Mouse (Mus musculus) forebrain, embryonic 10.5 days (tissue): ENCODE data around the gene Runx2. TPM values are rescaled to one million over a fixed set of nuclear protein-coding genes. Genes with fewer than 3 reads are reported as not detected.
A peak's percentile ranks its signal among the peaks of the same experiment; 100 is the strongest.

ENCODE experiments used
- DNase-seq: peaks from one replicate; pipeline ENCODE4 v3.0.0-alpha.2; 2017; ENCODE audit warnings: low spot score; ENCODE audit errors: extremely low spot score
- H3K27ac ChIP-seq: fragments of 300-500 bp; sonication (generic); 2 replicates; pipeline ENCODE4 v1.5.1; 2016; ENCODE audit warnings: mild to moderate bottlenecking
- H3K27me3 ChIP-seq: fragments of 300-500 bp; sonication (generic); 2 replicates; pipeline ENCODE4 v1.6.1; 2016; ENCODE audit warnings: mild to moderate bottlenecking; ENCODE audit not compliant: poor library complexity, severe bottlenecking
- H3K36me3 ChIP-seq: fragments of 300-500 bp; sonication (generic); replicated peaks from 2 replicates; pipeline ENCODE4 v1.6.1; 2016; ENCODE audit warnings: mild to moderate bottlenecking, moderate library complexity
- H3K4me1 ChIP-seq: fragments of 300-500 bp; sonication (generic); 2 replicates; pipeline ENCODE4 v1.6.1; 2016
- H3K4me3 ChIP-seq: fragments of 300-500 bp; sonication (generic); 2 replicates; pipeline ENCODE4 v1.5.1; 2016; ENCODE audit warnings: mild to moderate bottlenecking, moderate library complexity
- H3K9me3 ChIP-seq: fragments of 300-500 bp; sonication (generic); 2 replicates; pipeline ENCODE4 v1.6.1; 2016; ENCODE audit warnings: mild to moderate bottlenecking, moderate library complexity
- WGBS: fragments of 180-500 bp; shearing (Covaris S2); methylation state at CpG from one replicate; pipeline ENCODE4 v1.1.7; 2016; 5-methylcytosine and 5-hydroxymethylcytosine counted together
- polyA plus RNA-seq: library from polyadenylated mRNA; unstranded; fragments of >200 nt; fragmentation: Nextera tagmentation; extraction: Ambion mirVana; gene quantifications from 2 replicates; pipeline ENCODE4 v1.2.1, GENCODE M21; 2016

Gene Runx2
- polyA plus RNA-seq, 1 experiment from 2014 or later: 0.30 TPM

DNA sequence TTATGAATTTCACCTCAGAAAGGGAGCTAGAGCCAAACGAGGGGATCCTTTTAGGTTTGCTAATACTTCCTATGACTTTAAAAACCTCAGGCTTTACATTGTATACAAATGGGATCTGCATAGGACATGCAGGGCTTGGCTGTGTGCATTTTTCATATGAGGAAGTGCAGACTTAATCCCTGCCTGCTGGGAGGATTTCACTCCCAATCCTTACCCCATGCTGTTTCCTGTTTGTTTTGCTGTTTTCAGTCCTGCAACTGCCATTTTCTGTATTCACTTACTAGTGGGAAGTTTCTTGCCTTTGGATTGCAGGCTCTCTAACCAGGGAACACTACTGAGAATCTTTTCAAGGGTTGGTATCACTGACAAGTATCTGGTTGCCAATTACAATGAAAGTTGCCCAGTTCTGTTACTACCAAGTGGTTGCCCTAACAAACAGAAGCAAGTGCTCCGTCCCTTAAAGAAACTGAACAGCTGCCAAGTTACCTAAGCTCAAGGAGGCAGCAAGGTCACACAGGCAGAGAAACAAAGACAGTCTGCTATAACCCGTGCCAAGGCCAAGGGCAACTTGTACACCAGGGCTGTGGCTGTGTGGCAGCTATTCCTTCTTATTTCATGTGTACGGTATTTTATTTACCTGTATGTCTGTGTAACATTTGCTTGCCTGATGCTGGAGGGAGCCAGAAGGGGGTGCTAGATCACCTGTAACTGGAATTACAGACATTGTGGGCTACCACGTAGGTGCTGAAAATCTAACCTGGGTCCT, 25.4 kb downstream of the Runx2 start:
- Histone ChIP-seq H3K27ac (no peak overlapping the region), H3K9me3 (no peaks in the 10 kb centered on the region; the same call in 1 of the 2 replicates), H3K36me3 (peaks cover 10% of the 10 kb centered on the region), H3K4me3 (no peak overlapping the region), H3K4me1 (peaks cover 12% of the 10 kb centered on the region), H3K27me3 (no peaks in the 10 kb centered on the region)
- WGBS: 61% methylated on average over 5 of the region's 5 CpGs
- no peak for DNase-seq

DNA sequence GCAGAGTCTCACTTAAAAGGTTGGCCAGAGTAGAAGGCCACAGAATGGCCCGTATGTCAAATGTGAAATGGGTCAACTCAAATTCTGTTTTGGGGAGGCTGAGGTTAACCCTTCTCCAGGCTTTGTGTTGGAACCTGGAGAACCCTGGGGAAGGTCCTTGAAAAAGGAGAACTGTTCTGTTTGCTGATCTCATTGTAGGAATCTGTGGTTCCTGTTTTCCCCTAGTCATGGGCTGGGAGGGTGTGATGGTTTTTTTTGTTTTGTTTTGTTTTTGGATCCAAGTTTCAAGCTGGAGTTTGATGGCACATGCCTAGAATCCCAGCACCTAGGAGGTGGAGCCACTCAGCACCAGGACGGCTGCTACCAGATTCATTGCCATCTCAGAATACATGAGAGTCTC, 31.5 kb downstream of the Runx2 start:
- Histone ChIP-seq H3K27ac (no peak overlapping the region), H3K4me3 (no peak overlapping the region), H3K4me1 (peaks cover 4% of the 10 kb centered on the region), H3K27me3 (no peaks in the 10 kb centered on the region), H3K9me3 (no peaks in the 10 kb centered on the region), H3K36me3 (no peaks in the 10 kb centered on the region)
- 90% methylated on average over 2 of the region's 2 CpGs for WGBS
- no peak for DNase-seq

DNA sequence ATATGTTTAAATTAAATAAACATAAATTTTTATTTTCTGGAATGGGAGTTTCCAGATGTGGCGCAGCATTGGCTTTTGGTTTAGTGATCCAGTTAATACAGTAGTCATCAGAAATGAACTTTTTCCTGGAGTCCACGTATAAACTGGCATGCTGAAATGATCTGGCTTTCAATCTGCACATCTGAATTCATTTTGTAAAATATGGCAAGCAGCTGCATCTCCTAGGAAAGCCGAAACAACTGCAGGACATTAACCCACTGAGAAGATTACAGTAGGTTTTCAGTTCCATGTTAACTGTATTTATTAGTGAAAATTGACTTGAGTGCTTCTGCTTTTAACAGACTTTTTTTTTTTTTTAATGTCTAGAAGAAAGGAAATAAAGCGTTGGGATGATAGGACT, 32.2 kb downstream of the Runx2 start:
- no peak for DNase-seq

DNA sequence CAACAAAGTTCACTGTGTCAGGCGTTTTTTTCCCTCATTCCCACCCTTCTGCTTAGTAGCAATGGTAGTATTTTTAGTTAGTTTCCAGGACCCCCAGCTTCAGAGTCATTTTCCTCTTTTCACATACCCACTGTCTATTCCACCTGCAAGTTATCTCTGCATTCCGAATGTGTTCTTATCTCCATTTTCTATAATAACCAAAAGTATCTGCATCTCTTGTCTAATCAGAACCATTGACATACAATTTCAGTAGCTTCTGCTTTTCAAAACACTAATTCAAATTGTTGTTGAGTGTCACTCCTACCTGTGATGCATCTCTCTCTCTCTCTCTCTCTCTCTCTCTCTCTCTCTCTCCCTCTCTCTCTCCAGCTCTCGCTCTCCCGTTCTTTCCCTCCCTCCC, 34.2 kb downstream of the Runx2 start:
- H3K4me3 ChIP-seq: no peak overlapping the region
- H3K9me3 ChIP-seq: no peaks in the 10 kb centered on the region
- no peak overlapping the region for H3K27ac ChIP-seq
- 72% methylated on average over 4 of the region's 4 CpGs for WGBS
- no peak for DNase-seq
- peaks cover 14% of the 10 kb centered on the region for H3K4me1 ChIP-seq
- H3K27me3 ChIP-seq: no peaks in the 10 kb centered on the region
- H3K36me3 ChIP-seq: no peaks in the 10 kb centered on the region

More for the DNA sequence above, 32.2 kb downstream of the Runx2 start:
- H3K4me3 ChIP-seq: no peak overlapping the region
- H3K27me3 ChIP-seq: no peaks in the 10 kb centered on the region
- no peak overlapping the region for H3K27ac ChIP-seq
- H3K4me1 ChIP-seq: peaks cover 10% of the 10 kb centered on the region
- WGBS: 92% methylated on average over 4 of the region's 4 CpGs
- H3K36me3 ChIP-seq: no peaks in the 10 kb centered on the region
- no peaks in the 10 kb centered on the region for H3K9me3 ChIP-seq

GRCm38 (mm10) chr17:44778141-44778540, 36.5 kb downstream of the Runx2 start:
- no peak overlapping the region for H3K27ac ChIP-seq
- peak overlapping the region; percentile 71 for H3K4me3 ChIP-seq

DNA sequence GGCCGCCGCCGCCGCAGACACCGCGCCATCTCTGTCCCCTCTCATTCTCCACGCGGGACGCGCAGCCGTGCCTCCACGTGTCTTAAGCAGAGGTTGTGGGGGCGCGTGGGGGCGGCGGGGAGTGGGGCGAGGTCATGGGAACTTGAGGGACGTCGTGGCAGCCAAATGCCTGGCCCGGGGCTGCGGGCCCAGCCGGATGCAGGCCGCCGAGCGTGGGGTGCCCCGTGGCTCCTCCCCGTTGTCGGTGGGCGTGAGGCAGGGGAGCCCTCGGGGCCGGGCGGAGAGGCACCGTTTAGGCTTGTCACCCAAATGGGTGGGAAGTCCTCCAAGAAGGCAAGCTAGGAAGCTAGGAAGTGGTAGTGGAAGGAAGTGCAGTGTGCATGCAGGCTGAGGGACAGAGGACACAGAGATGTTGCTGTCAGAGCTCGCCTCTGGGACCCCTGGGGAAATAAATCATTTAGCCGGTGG, 37.2 kb downstream of the Runx2 start:
- H3K4me1 ChIP-seq: peaks cover 14% of the 10 kb centered on the region
- no peaks in the 10 kb centered on the region for H3K27me3 ChIP-seq
- DNase-seq: peak; percentile 66
- H3K36me3 ChIP-seq: no peaks in the 10 kb centered on the region
- no peaks in the 10 kb centered on the region for H3K9me3 ChIP-seq
- under 1% methylated on average over 35 of the region's 35 CpGs for WGBS
- H3K27ac ChIP-seq: peak overlapping the region; percentile 96
- H3K4me3 ChIP-seq: peak overlapping the region; percentile 71

More at GRCm38 (mm10) chr17:44778141-44778540, 36.5 kb downstream of the Runx2 start:
- no peaks in the 10 kb centered on the region for H3K36me3 ChIP-seq
- no peaks in the 10 kb centered on the region for H3K27me3 ChIP-seq
- 78% methylated on average over 5 of the region's 5 CpGs for WGBS
- no peaks in the 10 kb centered on the region for H3K9me3 ChIP-seq
- no peak for DNase-seq
- peaks cover 14% of the 10 kb centered on the region for H3K4me1 ChIP-seq

GRCm38 (mm10) chr17:44776738-44777270, 37.8 kb downstream of the Runx2 start, which contains the start of gene Supt3:
Supt3 (plus strand) TSS chr17:44777152.
- Histone ChIP-seq H3K4me1 (peaks cover 14% of the 10 kb centered on the region), H3K4me3 (peak within 1 kb of the TSS; percentile 71), H3K27ac (peak within 1 kb of the TSS; percentile 96), H3K27me3 (no peaks in the 10 kb centered on the region), H3K9me3 (no peaks in the 10 kb centered on the region), H3K36me3 (no peaks in the 10 kb centered on the region)
- peak; percentile 91 for DNase-seq
- under 1% methylated on average over 40 of the region's 40 CpGs for WGBS

GRCm38 (mm10) chr17:44772576-44772975, 42.0 kb downstream of the Runx2 start:
- Histone ChIP-seq H3K9me3 (no peaks in the 10 kb centered on the region), H3K4me1 (peaks cover 5% of the 10 kb centered on the region; the same call in 1 of the 2 replicates), H3K27ac (no peak overlapping the region), H3K36me3 (no peaks in the 10 kb centered on the region), H3K4me3 (no peak overlapping the region), H3K27me3 (no peaks in the 10 kb centered on the region)
- WGBS: 85% methylated on average over 2 of the region's 2 CpGs
- no peak for DNase-seq

DNA sequence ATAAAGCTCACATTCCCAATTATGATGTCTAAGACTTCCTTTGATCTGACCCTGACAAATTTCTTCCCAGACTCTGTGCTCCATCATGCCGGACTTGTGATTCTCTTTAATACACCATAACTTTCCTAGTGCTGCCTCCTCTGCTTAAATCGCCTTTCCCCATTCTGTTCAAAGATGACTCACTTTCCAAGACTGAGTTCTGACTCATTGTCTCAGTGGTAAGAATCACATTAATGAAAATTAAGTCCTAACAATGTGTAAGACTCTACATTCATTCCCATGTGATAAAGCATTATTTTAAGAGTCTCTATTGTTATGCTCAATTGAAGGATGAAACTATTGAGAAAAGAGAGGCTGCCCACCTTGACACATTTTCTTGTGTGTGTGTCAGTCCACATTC, 43.7 kb downstream of the Runx2 start:
- Histone ChIP-seq H3K9me3 (no peaks in the 10 kb centered on the region), H3K4me1 (no peaks in the 10 kb centered on the region), H3K4me3 (no peak overlapping the region), H3K27ac (no peak overlapping the region), H3K27me3 (no peaks in the 10 kb centered on the region), H3K36me3 (no peaks in the 10 kb centered on the region)
- no peak for DNase-seq
- WGBS: 90% methylated on average over 2 of the region's 2 CpGs

GRCm38 (mm10) chr17:44768522-44768921, 46.1 kb downstream of the Runx2 start:
- no peaks in the 10 kb centered on the region for H3K4me1 ChIP-seq
- H3K9me3 ChIP-seq: no peaks in the 10 kb centered on the region
- no peaks in the 10 kb centered on the region for H3K36me3 ChIP-seq
- H3K27me3 ChIP-seq: no peaks in the 10 kb centered on the region
- no peak overlapping the region for H3K27ac ChIP-seq
- H3K4me3 ChIP-seq: no peak overlapping the region
- 56% methylated on average over 5 of the region's 5 CpGs for WGBS
- DNase-seq: no peak

- WGBS: 70% methylated on average over 1 of the region's 1 CpGs
- Histone ChIP-seq H3K9me3 (no peaks in the 10 kb centered on the region), H3K4me1 (no peaks in the 10 kb centered on the region), H3K4me3 (no peak overlapping the region), H3K27ac (no peak overlapping the region), H3K36me3 (no peaks in the 10 kb centered on the region), H3K27me3 (no peaks in the 10 kb centered on the region)
- DNase-seq: no peak
These were observed 47.2 kb downstream of the Runx2 start for GRCm38 (mm10) chr17:44767375-44767774.

GRCm38 (mm10) chr17:44766975-44767374, 47.6 kb downstream of the Runx2 start:
- H3K27ac ChIP-seq: no peak overlapping the region
- no peak for DNase-seq
- H3K9me3 ChIP-seq: no peaks in the 10 kb centered on the region
- no peak overlapping the region for H3K4me3 ChIP-seq
- H3K36me3 ChIP-seq: no peaks in the 10 kb centered on the region
- H3K4me1 ChIP-seq: no peaks in the 10 kb centered on the region
- H3K27me3 ChIP-seq: no peaks in the 10 kb centered on the region
- WGBS: 80% methylated on average over 2 of the region's 2 CpGs

GRCm38 (mm10) chr17:44766318-44766717, 48.3 kb downstream of the Runx2 start:
- H3K36me3 ChIP-seq: no peaks in the 10 kb centered on the region
- WGBS: 92% methylated on average over 11 of the region's 11 CpGs
- no peak overlapping the region for H3K27ac ChIP-seq
- H3K9me3 ChIP-seq: no peaks in the 10 kb centered on the region
- no peaks in the 10 kb centered on the region for H3K27me3 ChIP-seq
- no peaks in the 10 kb centered on the region for H3K4me1 ChIP-seq
- no peak for DNase-seq
- H3K4me3 ChIP-seq: no peak overlapping the region
